Mouse (Mus musculus) retina, postnatal 7 days (tissue): ENCODE measurements around the gene Pes1.
A peak's percentile ranks its signal among the peaks of the same experiment; 100 is the strongest.
"Not testable (repeated sequence)": the region's sequence is repeated elsewhere in the genome, so short reads cannot be mapped to it uniquely, and the experiment has no call there.

Source experiments
- DNase-seq: peaks from one replicate; pipeline ENCODE4 v3.0.0-alpha.2; 2012; ENCODE audit warnings: low read depth, low spot score

Pes1 gene

DNA sequence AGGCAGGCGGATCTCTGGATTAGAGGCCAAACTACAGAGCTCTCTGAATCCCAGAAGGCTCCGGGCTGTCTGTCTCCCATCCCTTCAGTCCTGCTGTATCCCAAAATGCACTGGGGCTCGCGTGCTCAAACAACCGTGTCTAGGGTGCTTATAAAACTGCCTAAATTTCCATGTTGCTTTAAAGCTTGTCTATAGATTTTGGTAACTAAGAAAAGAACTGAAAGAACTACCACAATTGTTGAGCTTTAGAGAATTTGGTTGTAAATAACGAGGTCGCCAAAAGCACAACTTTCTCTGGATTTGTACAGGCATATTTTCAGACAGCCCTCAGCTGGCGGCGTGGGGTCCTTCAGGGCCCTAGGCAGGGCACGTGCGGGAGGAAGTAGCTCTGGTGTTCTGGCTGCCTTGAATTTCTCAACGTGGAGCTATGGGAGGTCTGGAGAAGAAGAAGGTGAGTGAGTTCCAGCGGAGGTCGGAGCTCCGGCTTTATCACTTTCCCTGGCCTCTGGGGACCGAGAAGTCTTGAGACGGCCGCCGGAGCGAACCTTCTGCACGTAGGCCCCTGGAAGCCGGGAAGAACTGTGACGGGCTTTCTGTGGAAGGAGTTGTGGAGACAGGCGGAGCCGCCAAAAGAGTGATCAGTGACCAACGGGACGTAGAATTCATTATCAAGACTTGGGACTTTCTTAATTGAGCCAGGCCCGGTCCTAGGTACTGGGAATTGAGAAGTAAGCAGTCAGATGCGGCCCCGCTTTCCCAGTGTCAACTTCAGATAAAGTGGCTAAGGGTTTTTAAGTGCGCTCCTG is at the start of gene Pes1:
Gene Pes1 (plus strand): TSS at position 366 of the 806 bp plus-strand sequence.
- DNase-seq: peak; percentile 79

DNA sequence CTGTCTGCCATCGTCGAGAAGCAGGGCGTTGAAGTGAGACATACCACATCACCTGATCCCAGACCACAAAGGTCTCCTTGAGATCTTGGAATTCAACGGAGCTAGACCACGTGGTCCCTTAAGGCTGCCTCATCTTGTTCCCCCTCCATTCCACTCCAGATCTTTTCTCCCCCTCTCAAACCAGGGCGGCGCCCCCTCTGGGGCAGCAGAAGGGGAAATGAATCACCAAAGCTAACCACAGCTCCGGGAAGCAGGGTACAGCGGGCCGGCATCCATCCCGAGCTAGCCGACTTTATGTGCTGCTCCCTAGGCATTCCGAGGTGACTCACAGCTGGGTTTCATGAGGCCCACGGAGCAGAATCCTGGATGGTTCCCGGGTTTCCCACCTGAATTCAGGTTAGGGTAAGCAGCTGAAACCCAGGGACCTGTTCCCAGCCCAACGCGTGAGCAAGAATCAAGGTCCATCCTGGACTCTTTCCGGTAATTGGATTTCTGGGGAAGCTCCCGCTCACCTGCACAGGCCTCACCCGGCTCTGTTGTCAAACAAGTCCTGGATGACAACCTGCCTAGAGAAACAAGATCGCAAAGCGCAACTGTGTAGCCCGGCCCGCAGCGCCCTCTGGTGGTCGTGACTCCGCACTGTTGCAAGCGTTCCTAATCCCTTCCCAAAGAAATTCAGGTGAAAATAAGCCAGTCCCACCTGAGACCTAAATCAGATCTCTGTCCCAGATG is 49.5 kb upstream of the Pes1 start, which contains the start of gene Slc35e4:
Gene Slc35e4 (minus strand): TSS at position 556 of the 732 bp plus-strand sequence.
- peak; percentile 68 for DNase-seq

DNA sequence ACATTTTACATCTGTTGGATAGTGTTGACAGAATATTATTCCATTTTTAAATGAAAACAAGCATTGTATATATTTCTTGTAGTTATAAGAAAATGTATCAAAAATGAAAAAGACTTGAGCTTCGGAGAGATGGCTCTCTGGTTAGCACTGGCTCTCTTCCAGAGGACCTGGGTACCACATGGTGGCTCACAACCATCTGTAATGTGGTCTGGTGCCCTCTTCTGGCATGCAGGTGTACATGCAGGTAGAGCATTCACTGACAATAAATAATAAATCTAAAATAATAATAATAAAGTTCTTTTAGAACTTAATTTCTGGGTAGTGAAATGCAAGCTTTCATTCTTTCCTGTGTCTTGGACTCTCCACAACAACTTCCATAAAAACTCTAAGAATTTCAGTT is 45.0 kb upstream of the Pes1 start:
- no peak for DNase-seq

DNA sequence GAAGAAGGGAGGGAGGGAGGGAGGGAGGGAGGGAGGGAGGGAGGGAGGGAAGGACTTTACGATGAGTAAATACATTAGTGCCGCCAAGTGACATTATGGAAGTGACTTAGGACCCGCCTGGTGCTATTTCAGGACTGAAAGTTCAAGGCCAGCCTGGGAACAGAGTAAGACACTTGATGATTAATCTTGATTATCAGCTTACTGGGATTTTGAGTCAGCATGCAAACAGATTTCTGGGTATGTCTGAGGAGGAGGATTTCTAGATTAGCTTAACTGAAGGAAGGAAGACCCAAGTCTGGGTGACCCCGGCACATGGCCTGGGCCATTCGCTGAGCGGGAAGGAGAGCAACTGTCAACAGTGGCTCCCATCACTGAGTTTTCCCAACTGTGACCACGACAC is 43.3 kb upstream of the Pes1 start:
- no peak for DNase-seq

DNA sequence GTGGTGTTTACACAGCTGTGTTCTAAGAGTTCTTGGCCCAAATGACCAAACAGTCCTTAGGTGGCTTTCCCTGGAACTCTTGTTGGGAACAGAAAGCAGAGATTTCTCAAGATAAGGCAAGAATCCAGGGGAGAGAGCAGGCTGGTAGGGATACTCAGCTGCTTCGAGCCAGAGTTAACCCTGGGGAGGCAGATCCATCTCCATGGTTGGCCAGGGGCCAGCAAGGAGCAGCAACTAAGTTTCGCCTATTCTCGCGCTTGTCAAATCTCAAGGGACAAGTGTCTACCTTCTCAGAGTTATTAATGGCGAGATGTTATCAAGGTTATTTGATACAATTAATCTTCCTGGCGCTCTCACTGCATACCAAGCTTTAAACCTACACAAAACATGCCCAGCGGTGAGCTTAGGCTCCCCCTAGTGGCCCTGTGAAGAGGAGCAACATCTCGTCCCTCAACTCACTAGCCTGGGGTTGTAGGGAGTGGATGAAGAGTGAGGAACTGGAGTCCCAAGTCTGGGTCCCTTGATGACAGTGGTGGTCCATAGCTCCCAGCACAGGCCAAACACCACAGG is 42.4 kb upstream of the Pes1 start:
- DNase-seq: peak; percentile 61

DNA sequence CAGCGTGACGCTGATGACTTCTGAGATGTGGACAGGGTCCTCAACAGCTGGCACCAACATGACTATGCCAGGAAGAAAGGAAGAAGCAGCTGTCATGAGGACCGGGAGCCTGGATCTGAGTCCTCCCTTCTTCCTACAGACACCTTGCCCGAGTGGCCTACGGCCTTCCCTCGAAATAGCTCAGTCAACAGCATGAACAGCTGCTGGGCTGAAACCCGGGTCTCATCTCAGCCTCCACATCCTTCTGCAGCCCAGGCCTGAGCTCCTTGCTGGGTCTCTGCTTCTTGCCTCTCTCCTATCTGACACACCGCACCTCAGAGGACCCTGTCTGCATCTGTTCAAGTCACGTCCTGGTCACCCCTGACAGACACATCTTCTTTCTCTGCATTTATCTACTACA is 41.7 kb upstream of the Pes1 start:
- DNase-seq: no peak

DNA sequence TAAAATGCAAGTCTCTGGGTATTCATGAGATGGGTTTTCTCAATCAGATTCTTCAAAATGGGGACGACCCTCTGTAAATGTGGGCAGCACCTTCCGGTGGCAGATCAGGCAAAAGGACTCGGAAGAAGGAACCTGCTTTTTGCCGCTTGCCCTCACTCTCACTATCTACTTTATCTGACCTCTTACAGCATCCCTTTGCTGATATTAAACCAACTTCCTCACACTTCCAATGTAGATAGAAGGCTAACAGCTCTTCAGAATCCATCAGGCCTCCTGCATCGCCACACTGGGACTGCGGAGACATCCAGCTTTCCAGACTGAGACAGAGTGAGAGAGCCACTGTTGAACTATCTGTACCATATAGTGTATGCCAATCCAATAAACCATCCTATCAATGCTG is 41.0 kb upstream of the Pes1 start:
- DNase-seq: no peak

DNA sequence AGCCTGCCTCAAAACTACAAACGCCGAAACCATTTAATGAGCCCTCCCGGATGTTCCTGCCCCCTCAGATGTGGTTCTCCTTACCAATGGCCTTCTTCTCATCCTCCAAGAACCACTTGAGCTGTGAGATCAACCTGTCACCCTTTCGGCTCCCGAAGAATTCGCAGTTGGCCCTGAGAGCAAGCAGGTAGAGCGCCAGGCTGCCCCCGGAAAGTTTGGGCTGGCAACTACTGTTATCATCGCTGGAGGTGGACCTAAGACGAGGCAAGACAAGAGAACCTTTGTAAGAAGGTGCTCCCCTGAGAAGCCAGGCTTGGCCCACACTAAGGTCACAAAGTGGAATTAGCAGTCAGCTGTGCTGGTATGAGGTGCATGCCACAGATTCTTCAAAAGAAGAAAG is 37.9 kb upstream of the Pes1 start:
- no peak for DNase-seq

DNA sequence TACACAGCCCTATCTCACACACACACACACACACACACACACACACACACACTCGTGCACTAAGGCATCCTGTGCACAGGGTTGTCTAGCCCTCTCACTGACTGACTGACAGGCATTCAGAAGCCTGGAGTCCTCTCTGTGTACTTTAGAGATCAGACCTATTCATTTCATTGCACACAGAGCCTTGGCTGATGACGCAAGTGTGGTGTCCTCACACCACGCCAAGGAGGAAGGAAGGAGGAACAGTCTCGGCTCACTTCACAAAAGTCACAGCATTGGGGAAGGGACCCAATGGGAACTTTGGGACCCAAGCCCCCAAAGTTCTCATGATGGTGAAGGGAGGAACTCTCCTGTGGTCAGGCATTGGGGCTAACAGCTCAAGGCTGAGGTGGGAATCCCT is 33.8 kb upstream of the Pes1 start:
- DNase-seq: no peak

DNA sequence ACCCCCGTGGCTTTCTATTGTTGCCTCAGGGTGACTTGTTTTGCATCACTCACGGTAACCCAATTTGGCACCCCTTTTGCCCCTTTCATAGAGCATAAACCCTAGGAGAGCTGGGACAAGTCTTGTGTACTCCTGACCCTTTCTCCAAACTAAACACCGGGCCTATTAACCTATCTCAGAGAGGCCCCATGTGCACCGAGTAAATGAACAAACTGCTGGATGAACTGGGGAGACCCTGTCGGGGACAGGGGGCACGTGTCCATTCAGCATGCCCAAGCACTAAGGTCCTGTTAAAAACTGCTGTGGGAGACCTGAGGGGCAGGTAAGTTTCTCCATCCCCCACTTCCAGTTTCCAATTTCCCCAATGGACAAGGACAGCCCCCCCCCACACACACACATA is 32.8 kb upstream of the Pes1 start:
- no peak for DNase-seq

DNA sequence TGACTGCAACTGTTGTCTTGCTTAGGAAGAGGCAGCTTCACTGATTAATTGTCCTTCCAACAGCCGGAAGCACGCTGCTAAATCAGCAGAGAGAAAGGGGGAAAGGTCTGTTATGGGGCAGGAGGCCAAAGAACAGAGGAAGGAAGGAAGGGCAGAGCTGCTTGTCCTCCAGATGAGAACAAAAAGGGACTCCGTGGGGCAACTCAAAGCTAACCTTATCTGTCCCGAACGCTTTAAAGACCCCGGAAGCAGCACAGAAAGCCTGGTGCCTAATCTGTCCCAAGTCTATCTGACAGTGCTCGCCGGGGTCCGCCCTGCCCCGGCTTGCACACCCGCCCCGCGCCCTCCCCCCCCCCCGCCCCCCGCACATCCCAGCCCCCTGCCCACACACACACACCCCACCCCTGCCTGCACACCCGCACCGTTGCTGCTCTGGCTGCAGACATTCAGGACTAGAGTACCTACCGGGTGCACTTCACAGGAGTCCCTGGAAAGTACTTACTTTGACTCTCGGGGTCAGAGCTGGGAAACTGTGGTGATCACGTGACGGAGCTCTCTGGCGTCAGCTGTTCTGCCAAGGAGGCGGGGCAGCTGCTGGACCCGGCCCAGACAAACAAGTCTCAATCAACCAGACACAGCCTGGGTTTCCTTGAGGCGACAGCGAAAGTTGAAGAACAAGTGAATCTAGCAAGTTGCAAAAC is 32.1 kb upstream of the Pes1 start, which contains the start of gene Tcn2:
Gene Tcn2 (minus strand): TSS at position 649 of the 701 bp plus-strand sequence.
- DNase-seq: no peak

DNA sequence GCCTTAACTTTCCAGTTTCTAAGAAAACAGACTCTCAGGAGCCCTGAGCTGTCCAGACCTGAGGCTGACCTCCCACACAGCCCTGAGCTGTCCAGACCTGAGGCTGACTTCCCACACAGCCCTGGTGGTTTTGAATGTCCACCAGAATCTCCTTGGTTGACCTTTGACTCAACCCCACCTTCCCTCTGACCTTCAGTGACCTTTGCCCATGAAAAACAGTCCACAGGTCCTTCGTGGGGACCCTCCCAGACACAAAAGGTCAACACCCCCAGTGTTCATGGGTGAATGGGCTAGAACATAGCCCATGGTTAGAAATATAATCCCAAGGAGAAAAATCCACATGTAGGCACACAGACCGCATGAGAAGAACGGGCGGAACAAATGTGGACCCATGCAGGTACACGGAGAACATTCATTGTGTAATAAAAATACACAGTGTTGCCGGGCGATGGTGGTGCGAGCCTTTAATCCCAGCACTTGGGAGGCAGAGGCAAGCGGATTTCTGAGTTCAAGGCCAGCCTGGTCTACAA is 30.0 kb upstream of the Pes1 start:
- no peak for DNase-seq

DNA sequence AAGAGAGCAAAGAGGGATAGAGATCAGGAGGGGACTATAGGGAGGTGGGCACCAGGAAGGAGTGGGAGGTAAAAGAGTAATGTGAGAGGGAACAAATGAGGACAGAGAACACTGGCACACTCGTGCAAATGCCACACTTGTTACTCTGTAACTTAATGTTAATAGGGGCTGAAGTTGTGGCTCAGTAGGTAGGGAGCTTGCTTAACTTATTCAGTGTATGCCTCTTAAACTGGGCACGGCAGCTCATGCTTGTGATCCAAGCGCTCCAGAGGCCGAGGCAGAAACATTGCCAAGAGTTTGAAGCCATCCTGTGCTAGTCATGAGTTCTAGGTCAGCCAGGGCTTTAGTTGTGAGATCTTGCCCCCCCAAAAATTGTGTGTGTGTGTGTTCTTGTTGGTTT is 28.6 kb upstream of the Pes1 start:
- DNase-seq: no peak

DNA sequence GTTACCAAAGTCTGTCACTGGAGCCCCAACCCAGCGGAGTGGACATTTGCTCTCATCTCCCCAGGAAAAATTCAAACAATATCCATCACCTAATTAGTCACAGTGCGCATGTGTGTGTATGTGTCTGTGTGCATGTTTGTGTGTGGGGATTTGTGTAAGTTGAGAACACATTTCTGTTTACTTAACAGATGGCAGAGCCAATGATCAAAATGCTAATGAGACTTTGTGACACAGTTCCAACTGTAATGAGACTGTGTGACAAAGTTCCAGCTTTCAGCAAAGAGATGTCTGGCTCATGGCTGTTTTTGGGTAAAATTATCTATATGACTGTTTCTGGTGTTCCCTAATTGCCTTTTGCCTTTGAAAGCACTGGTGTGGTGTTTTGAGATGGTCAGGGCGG is 27.5 kb upstream of the Pes1 start:
- no peak for DNase-seq

DNA sequence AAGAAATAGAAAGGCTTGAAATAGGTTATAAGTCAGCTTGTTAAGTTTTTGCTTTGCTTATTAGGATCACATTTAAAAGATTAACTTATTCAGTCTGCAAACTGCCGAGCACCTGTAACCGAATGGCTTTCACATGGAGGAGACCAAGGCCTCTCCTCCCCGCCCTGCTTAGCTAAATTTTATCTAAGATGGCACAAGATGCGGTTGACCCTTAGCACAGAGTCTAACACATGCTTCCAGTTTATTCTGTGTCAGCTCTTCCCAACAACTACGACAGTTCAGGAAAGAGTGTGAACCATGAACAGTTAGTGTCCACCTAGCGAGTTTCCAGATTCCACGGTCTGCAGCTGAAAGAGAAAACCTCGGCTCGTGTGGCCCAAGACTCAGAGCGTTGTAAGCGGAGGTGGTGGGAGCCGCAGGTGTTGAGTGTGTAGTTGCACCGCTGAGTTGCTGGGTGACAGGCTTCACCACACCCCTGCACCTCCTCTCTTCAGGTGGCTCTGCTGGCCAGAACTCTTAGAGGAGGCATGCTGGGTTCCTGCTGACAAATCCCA is 26.4 kb upstream of the Pes1 start:
- no peak for DNase-seq

DNA sequence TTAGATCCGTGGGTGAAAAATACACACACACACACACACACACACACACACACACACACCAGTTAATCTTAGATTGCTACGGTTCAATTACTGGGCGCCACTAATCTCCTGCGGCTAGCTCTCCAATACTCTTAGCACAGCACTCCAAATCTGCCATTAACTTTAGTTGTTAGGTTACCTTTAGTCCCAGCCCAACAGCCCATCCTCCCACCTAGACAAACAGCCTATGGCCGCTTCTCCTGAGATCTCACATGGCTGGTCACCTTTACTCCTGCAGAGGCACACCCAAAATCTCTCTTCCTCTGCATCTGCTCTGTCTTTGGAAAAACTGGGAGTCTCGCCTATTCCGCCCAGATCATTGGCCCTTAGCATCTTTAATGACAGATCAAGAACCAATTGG is 22.4 kb upstream of the Pes1 start:
- DNase-seq: no peak

DNA sequence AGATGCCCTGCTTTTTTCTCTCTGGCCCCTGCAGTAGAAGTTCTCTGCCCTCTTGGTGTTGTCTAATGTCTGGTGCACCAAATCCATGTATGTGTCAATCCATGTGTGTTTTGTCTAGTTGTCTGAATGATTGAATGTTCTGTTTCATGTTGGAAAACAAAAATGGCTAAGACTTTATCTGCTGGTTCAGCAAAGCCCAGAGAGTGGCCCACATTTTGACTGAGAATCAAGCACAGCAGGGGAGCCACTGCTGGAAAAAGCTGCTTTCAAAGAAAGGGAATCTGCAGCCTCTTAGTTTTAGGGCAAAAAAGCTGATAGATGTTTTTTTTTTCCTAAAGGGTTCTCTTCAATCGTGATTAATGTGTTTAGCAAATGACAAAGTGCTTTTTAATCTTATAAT is 17.4 kb upstream of the Pes1 start:
- DNase-seq: no peak

DNA sequence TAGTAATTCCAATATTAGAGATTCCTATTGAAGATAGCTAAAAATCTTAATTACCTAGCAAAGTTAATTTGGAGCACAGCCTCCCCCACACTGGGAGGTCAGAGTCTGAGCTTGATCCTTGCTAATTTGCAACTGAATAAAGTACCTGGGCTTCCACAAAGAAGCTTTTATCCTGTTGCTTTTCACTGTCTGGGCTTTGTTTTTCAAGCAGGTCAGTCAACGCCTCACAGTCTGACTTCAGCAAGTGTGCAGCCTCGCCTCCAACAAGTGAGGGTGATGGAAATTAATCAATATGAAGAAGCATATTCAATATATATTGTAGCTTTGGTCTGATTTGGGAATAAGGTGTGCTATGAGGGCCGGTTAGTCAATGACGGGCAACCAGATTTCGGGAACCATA is 8.9 kb upstream of the Pes1 start:
- DNase-seq: not testable (repeated sequence)

DNA sequence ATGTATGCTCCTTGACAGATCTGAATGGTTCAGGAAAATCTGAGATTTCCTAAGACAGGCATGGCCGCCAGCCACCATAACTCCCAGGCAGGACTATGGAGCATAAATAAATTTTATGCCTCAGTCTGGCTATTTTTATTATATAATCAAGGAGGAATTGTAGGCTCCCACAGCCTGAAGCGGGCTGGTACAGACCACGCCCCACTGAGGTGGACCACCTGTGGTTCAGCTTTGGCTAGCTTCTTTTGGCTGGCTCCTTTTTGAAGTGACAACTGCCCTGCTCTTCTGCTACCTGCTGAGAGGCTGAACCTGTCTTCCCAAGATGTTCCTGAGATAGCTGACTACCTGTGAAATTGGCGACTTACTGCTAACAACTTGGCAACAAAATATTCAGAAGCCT is 8.4 kb upstream of the Pes1 start:
- DNase-seq: not testable (repeated sequence)

DNA sequence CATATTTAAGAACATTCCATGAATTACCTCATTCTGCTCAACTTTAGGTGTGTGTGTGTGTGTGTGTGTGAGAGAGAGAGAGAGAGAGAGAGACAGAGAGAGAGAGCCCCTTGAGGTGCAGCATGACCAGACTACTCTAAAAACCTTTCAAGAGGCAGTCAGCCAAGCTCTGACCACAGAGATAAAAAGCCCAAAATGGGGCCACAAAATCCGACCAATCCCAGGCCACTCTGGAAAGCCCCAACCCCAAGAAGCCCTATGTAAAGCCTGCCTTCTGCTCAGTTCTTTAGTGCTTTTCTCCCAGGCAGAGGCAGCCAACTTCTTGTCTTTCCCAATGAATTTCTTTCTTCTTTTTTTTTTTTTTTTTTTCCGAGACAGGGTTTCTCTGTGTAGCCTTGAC is 2.9 kb upstream of the Pes1 start:
- no peak for DNase-seq

DNA sequence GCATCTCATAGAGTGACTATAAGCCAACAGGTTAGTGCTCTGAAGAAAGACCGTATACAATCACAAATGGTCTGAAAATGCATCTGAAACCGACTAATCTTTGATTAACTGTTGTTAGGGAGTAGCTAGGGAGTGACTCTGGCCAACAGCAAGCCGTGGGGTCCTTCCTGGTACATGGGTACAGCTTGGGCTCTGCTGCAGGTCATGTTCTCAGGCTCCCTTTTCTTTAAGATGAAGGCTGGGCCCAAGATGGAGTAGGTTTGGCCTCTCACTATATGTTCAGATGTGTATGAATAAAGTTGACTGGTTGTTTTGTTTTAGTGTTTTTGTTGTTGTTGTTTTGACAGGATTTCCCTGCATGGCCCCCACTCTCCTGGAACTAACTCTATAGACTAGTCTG is 2.0 kb upstream of the Pes1 start:
- DNase-seq: no peak

DNA sequence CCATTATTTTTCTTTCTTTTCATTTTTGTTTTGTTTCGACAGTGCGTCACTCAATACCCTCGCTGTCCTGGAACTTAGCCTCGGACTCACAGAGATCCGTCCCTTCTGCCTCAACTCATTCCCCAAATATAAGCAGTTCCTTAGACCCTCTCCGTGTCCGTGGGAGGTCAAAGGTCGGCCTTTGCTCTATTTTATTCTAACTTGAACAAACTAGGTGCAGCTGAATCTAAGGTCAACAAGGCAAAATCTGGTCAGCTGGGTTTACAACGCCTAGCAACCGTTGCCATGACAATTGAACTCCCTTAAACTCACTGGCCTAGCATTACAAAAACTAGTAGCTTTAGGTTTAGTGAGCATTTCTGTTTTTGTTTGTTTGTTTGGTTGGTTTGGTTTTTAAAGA is 620 bp upstream of the Pes1 start:
- no peak for DNase-seq
